Comparison of ENCODE assay signal across 9 mouse cellular contexts in genomic region chr19:5337975-5338374, GRCm38 (mm10). TPM values are rescaled to one million over a fixed set of nuclear protein-coding genes. Genes with fewer than 3 reads are reported as not detected.
DNase-seq lines count a peak whose midpoint lies in the region; ATAC-seq lines count a peak whose summit lies in the region.
"Had no signal": no experiment of that assay in that cellular context is flagged by ENCODE, and none has a peak within 500 bp of the region (broad histone marks: within the 10 kb centered on the region; RNA-seq: fewer than 3 reads in every experiment).

No protein-coding gene starts in this region.

- no peaks in the 10 kb centered on the region for H3K4me1 ChIP-seq in forebrain, embryonic 11.5 days (replicated peaks; ENCODE audit: control insufficient read depth, insufficient read depth, low read length)
- no peaks in the 10 kb centered on the region for H3K4me1 ChIP-seq in forebrain, embryonic 13.5 days
- H3K4me1 ChIP-seq: neural tube, embryonic 13.5 days had no signal

- DNase-seq in forebrain, embryonic 11.5 days (ENCODE audit: low spot score) = peak; percentile 79
- DNase-seq in ZHBTc4 (ENCODE audit: low read depth, low spot score) = peak; percentile 89
- DNase-seq in heart, adult 9 months (ENCODE audit: low spot score in 2 of 2) = peak; percentile 47 to 76
- peak; percentile 60 for DNase-seq in layer of hippocampus, postnatal 36 days
- peak; percentile 77 for DNase-seq in mesoderm, embryonic 11.5 days (ENCODE audit: low read depth, low spot score)
- DNase-seq in splenic B cell, adult 2 months (ENCODE audit: low read depth, low spot score) = peak; percentile 86

- WGBS in forebrain, embryonic 11.5 days = 18% methylated on average over 5 of the region's 5 CpGs
- 20% methylated on average over 5 of the region's 5 CpGs for WGBS in forebrain, embryonic 13.5 days

- no peak overlapping the region for H3K9ac ChIP-seq in forebrain, embryonic 11.5 days (ENCODE audit: low read length)
- H3K9ac ChIP-seq in forebrain, embryonic 13.5 days = no peak overlapping the region
- H3K9ac ChIP-seq: neural tube, embryonic 13.5 days had no signal

- no peaks in the 10 kb centered on the region for H3K9me3 ChIP-seq in forebrain, embryonic 11.5 days (ENCODE audit: control insufficient read depth, low read length)
- H3K9me3 ChIP-seq in forebrain, embryonic 13.5 days (replicated peaks) = no peaks in the 10 kb centered on the region
- H3K9me3 ChIP-seq: neural tube, embryonic 13.5 days had no signal

- H3K27me3 ChIP-seq in forebrain, embryonic 11.5 days (ENCODE audit: control insufficient read depth, insufficient read depth, low read length) = no peaks in the 10 kb centered on the region
- no peaks in the 10 kb centered on the region for H3K27me3 ChIP-seq in forebrain, embryonic 13.5 days
- no peaks in the 10 kb centered on the region for H3K27me3 ChIP-seq in splenic B cell, adult 2 months (ENCODE audit: control insufficient read depth, insufficient read depth, low read length, poor library complexity, severe bottlenecking)
- H3K27me3 ChIP-seq: neural tube, embryonic 13.5 days had no signal

- no peak for ATAC-seq in forebrain, embryonic 11.5 days (replicated peaks; ENCODE audit: low FRiP score)
- ATAC-seq in forebrain, embryonic 13.5 days = no peak
- ATAC-seq in common myeloid progenitor, adult 5-6 weeks (replicated peaks; ENCODE audit: low read depth, poor library complexity, severe bottlenecking) = peak; percentile 86

- H3K27ac ChIP-seq in forebrain, embryonic 11.5 days (ENCODE audit: low read depth, low read length) = no peak overlapping the region
- no peak overlapping the region for H3K27ac ChIP-seq in forebrain, embryonic 13.5 days
- H3K27ac ChIP-seq: neural tube, embryonic 13.5 days had no signal

- no peak overlapping the region for H3K4me2 ChIP-seq in forebrain, embryonic 11.5 days (ENCODE audit: low read depth, low read length, severe bottlenecking)
- H3K4me2 ChIP-seq in forebrain, embryonic 13.5 days = no peak overlapping the region
- H3K4me2 ChIP-seq: neural tube, embryonic 13.5 days had no signal

- no peak overlapping the region for H3K4me3 ChIP-seq in forebrain, embryonic 11.5 days (ENCODE audit: low read depth, low read length)
- H3K4me3 ChIP-seq in forebrain, embryonic 13.5 days = no peak overlapping the region
- H3K4me3 ChIP-seq: neural tube, embryonic 13.5 days had no signal

- no peaks in the 10 kb centered on the region for H3K36me3 ChIP-seq in forebrain, embryonic 11.5 days (ENCODE audit: control insufficient read depth, insufficient read depth, low read length)
- H3K36me3 ChIP-seq in forebrain, embryonic 13.5 days (ENCODE audit: poor library complexity, severe bottlenecking) = no peaks in the 10 kb centered on the region
- H3K36me3 ChIP-seq in splenic B cell, adult 2 months (ENCODE audit: control insufficient read depth, insufficient read depth, low read length, poor library complexity, severe bottlenecking) = no peaks in the 10 kb centered on the region
- H3K36me3 ChIP-seq: neural tube, embryonic 13.5 days had no signal

RNA-seq across cellular contexts. Expression of gene Catsper1, which starts 2.4 kb away (rescaled TPM):
- polyA plus RNA-seq in forebrain, embryonic 11.5 days (2014; fragmentation: Nextera tagmentation; extraction: Ambion mirVana) = not detected in 2 replicates
- not detected in 2 replicates for polyA plus RNA-seq in forebrain, embryonic 13.5 days (2015; fragmentation: Nextera tagmentation; extraction: Ambion mirVana)
- total RNA-seq in common myeloid progenitor, adult 5-6 weeks (2017) = not detected in 2 replicates
- total RNA-seq in layer of hippocampus, postnatal 36 days (2021) = not detected
- polyA plus RNA-seq: neural tube, embryonic 13.5 days had no signal

RNA-seq across cellular contexts. Expression of gene Cst6, which starts 11.4 kb away (rescaled TPM):
- 0.83 TPM in 1 of 2 replicates, not detected in the other for polyA plus RNA-seq in forebrain, embryonic 11.5 days (2014; fragmentation: Nextera tagmentation; extraction: Ambion mirVana)
- polyA plus RNA-seq in forebrain, embryonic 13.5 days (2015; fragmentation: Nextera tagmentation; extraction: Ambion mirVana) = 1.5 and 1.9 TPM in 2 replicates
- total RNA-seq in common myeloid progenitor, adult 5-6 weeks (2017) = not detected in 2 replicates
- total RNA-seq in layer of hippocampus, postnatal 36 days (2021) = 1 to 10 TPM; 7.3 to 7.7 TPM

RNA-seq across cellular contexts. Expression of gene Eif1ad, which starts 28.6 kb away (rescaled TPM):
- 79.2 and 82.8 TPM in 2 replicates for polyA plus RNA-seq in forebrain, embryonic 11.5 days (2014; fragmentation: Nextera tagmentation; extraction: Ambion mirVana)
- polyA plus RNA-seq in forebrain, embryonic 13.5 days (2015; fragmentation: Nextera tagmentation; extraction: Ambion mirVana) = 64.3 and 69.5 TPM in 2 replicates
- 60.0 and 61.7 TPM in 2 replicates for total RNA-seq in common myeloid progenitor, adult 5-6 weeks (2017)
- 10 to 100 TPM; 20.6 to 21.3 TPM for total RNA-seq in layer of hippocampus, postnatal 36 days (2021)

RNA-seq across cellular contexts. Expression of gene Banf1, which starts 29.0 kb away (rescaled TPM):
- 470 and 498 TPM in 2 replicates for polyA plus RNA-seq in forebrain, embryonic 11.5 days (2014; fragmentation: Nextera tagmentation; extraction: Ambion mirVana)
- polyA plus RNA-seq in forebrain, embryonic 13.5 days (2015; fragmentation: Nextera tagmentation; extraction: Ambion mirVana) = 479 and 496 TPM in 2 replicates
- 71.4 and 75.6 TPM in 2 replicates for total RNA-seq in common myeloid progenitor, adult 5-6 weeks (2017)
- total RNA-seq in layer of hippocampus, postnatal 36 days (2021) = 10 to 100 TPM; 80.9 to 90.9 TPM

RNA-seq across cellular contexts. Expression of gene Gal3st3, which starts 39.8 kb away (rescaled TPM):
- 17.2 and 18.9 TPM in 2 replicates for polyA plus RNA-seq in forebrain, embryonic 11.5 days (2014; fragmentation: Nextera tagmentation; extraction: Ambion mirVana)
- 21.3 and 22.6 TPM in 2 replicates for polyA plus RNA-seq in forebrain, embryonic 13.5 days (2015; fragmentation: Nextera tagmentation; extraction: Ambion mirVana)
- total RNA-seq in common myeloid progenitor, adult 5-6 weeks (2017) = not detected in 2 replicates
- total RNA-seq in layer of hippocampus, postnatal 36 days (2021) = 100 to 1,000 TPM; 110 TPM
